Mouse (Mus musculus) cerebellum, adult 2 months (tissue): ENCODE data around the gene Fam19a2. TPM values are rescaled to one million over a fixed set of nuclear protein-coding genes. Genes with fewer than 3 reads are reported as not detected.
A peak's percentile ranks its signal among the peaks of the same experiment; 100 is the strongest.

Experiments used
- DNase-seq, 2 experiments: peaks; one replicate each; pipeline ENCODE4 v3.0.0; 2021
- H3K27ac ChIP-seq: fragments of 200-500 bp; 2 replicates; pipeline ENCODE4 v1.5.1; 2012; ENCODE audit warnings: low read length, control low read depth, inconsistent platforms; ENCODE audit not compliant: insufficient read depth
- H3K27me3 ChIP-seq: fragments of 200-500 bp; 2 replicates; pipeline ENCODE4 v1.6.1; 2012; ENCODE audit warnings: inconsistent platforms, mild to moderate bottlenecking, low read length, moderate library complexity; ENCODE audit not compliant: control insufficient read depth, insufficient read depth
- H3K4me1 ChIP-seq: fragments of 200-500 bp; 2 replicates; pipeline ENCODE4 v1.6.1; 2011; ENCODE audit warnings: low read length; ENCODE audit not compliant: control insufficient read depth, insufficient read depth
- H3K4me3 ChIP-seq: fragments of 200-500 bp; replicated peaks from 2 replicates; pipeline ENCODE3; 2011; ENCODE audit warnings: mild to moderate bottlenecking, low read depth, low read length, control low read depth; ENCODE audit not compliant: insufficient read depth
- CTCF ChIP-seq: fragments of 200-500 bp; IDR thresholded peaks from 2 replicates; pipeline ENCODE4 v1.5.1; 2011; ENCODE audit warnings: low read depth, mild to moderate bottlenecking, control low read depth, low read length, moderate library complexity, borderline replicate concordance; ENCODE audit not compliant: insufficient read depth
- POLR2A ChIP-seq: fragments of 200-500 bp; IDR thresholded peaks from 2 replicates; pipeline ENCODE4 v1.6.1; 2011; ENCODE audit warnings: low read length, control low read depth, borderline replicate concordance; ENCODE audit not compliant: insufficient read depth
- WGBS: fragments of 180-500 bp; shearing (Covaris S2); methylation state at CpG from one replicate; pipeline ENCODE4 v1.1.7; 2018; 5-methylcytosine and 5-hydroxymethylcytosine counted together
- polyA plus RNA-seq: library from polyadenylated mRNA; depleted of rRNA; stranded (reverse); fragments of >200 nt; gene quantifications from 2 replicates; pipeline ENCODE4 v1.2.3, GENCODE M21; 2012; rRNA removed

The Fam19a2 gene
- 6.6 and 8.5 TPM in 2 replicates for polyA plus RNA-seq

DNA sequence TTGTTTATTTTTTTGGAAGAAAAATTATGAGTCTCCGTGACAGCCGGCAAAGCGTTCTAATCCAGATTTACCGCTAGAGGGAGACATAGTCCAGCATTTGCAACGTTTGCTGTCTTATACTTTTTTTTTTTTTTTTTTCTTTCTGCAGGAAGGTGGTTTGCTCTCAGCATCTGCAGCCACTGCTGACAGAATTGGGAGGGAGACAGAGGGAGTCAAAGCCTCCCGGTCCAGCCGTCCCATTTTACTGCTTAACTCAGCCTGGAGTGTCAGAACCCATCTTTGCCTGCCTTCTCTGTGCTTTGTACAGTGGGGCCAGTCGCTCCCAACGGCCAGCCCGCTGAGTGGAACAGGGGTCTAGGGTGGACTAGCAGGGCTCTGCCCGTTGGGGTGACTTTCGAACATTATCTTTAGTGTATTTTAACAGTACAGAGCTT lies at the start of gene Fam19a2:
Gene Fam19a2, plus strand, starts transcription at position 121 of the 434 bp plus-strand sequence.
- DNase-seq: peak; percentile 46
- no peak within 1 kb of the TSS for H3K27ac ChIP-seq
- under 1% methylated on average over 12 of the region's 12 CpGs for WGBS
- H3K4me1 ChIP-seq: no peaks in the 10 kb centered on the region
- H3K4me3 ChIP-seq: peak within 1 kb of the TSS; percentile 43
- TF ChIP-seq CTCF (peak; percentile 56; the same call in 1 of the 2 replicates), POLR2A (no peak)
- H3K27me3 ChIP-seq: peaks cover 4% of the 10 kb centered on the region; the same call in 1 of the 2 replicates

DNA sequence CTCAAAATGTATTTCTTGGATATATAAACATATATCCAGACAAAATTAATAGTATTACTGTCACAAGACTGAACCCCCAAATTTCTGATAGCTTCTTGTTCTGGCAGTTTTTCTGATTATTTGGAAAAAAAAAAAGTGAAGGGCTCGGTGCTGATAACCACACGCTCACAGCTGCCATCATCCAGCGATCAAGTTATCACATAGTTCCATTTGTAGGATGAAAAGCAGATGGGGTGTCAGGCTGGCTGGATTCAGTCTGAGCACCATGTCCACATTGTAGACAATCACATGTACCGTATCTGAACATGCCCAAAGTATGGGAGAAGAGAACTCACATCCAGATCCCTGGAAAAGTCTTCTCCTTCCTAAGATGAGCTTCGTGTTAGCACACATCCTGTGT lies 41.0 kb upstream of the Fam19a2 start:
- 91% methylated on average over 5 of the region's 5 CpGs for WGBS
- Histone ChIP-seq H3K27ac (no peak overlapping the region), H3K4me3 (no peak overlapping the region), H3K27me3 (no peaks in the 10 kb centered on the region), H3K4me1 (no peaks in the 10 kb centered on the region)
- DNase-seq: no peak
- TF ChIP-seq POLR2A (no peak), CTCF (no peak)

DNA sequence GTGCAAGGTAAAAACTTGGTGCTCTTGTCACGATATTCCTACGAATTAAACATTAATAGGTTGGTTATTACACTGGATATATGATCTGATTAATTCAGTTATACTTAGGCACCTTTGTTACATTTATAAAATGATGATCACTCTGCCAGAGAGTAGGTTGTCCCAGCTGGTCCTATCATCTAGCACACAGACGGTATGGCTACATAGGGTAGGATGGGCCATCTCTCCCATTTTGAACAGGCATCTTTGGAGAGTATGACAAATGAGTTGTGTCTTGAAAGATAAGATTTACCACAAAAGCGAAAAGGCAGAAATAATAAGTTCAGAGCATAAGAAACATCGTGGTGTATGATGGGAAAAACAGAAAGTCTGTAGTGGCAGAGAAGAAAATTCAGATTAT lies 34.4 kb upstream of the Fam19a2 start:
- DNase-seq: no peak
- WGBS: 94% methylated on average over 5 of the region's 5 CpGs

DNA sequence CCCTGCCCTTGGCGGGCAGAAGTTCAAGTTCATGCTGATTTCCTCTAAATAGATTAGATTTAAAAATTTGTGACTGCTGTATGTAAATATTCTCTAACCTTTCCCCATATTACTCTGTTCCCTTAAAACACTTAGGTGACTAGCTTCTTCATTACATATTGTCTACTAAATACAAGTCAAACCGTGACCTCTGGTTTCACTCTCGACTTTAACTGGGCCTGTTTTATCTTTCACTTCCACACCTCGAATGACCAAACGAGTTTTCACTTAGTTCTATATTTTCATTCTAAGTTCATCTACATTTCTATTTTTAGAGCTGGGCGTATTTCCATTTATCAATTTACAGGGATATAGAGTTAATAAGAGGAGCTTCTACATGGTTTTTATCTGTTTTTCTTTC lies 15.7 kb upstream of the Fam19a2 start:
- WGBS: 89% methylated on average over 6 of the region's 6 CpGs
- no peak for TF ChIP-seq CTCF
- TF ChIP-seq POLR2A: no peak
- Histone ChIP-seq H3K4me1 (no peaks in the 10 kb centered on the region), H3K27ac (no peak overlapping the region), H3K4me3 (no peak overlapping the region), H3K27me3 (no peaks in the 10 kb centered on the region)
- DNase-seq: no peak

More for the DNA sequence above, 34.4 kb upstream of the Fam19a2 start:
- Histone ChIP-seq H3K27me3 (no peaks in the 10 kb centered on the region), H3K4me3 (no peak overlapping the region), H3K4me1 (no peaks in the 10 kb centered on the region), H3K27ac (no peak overlapping the region)
- no peak for TF ChIP-seq CTCF
- no peak for TF ChIP-seq POLR2A

DNA sequence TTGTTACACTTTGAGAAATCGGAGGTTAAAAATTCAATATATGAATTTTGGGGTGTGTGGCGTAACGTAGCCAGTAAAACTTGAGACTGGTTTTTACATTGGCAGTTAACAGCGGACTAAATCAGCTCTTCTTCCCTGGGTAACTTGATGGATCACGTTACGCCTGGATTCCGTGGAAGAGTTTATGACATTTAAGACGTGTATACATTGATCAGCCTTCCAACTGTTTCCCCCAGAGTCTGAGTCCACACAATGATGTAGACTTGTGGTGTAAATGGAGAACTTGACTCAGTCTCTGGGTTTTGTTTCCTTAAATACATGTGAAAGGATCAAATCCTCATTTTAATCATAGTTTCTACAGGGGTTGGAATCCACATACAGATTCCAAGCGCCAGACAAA lies 11.9 kb upstream of the Fam19a2 start:
- 84% methylated on average over 9 of the region's 9 CpGs for WGBS
- H3K4me1 ChIP-seq: no peaks in the 10 kb centered on the region
- no peak overlapping the region for H3K27ac ChIP-seq
- H3K27me3 ChIP-seq: no peaks in the 10 kb centered on the region
- H3K4me3 ChIP-seq: no peak overlapping the region
- no peak for DNase-seq
- TF ChIP-seq CTCF (no peak), POLR2A (no peak)

DNA sequence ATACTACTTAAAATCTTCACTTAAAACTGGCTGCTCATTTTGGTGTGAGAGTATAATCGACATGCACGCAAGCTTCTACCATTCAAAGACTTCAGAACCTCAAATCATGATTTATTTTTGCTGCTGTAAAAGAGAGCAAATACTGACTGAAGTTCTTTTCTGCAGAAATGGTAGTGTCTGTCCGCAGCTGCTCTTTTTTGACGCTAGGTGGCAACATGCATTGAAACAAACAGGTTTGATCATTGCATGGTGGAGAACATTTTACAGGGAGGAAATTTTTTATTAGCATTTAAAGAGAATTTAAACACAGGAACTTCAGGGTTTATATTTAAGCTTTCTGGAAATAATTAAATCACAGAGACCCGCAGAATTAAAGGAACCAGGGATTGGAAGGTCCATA lies 9.5 kb upstream of the Fam19a2 start:
- 43% methylated on average over 5 of the region's 5 CpGs for WGBS
- no peaks in the 10 kb centered on the region for H3K4me1 ChIP-seq
- no peak overlapping the region for H3K4me3 ChIP-seq
- DNase-seq: no peak
- no peaks in the 10 kb centered on the region for H3K27me3 ChIP-seq
- H3K27ac ChIP-seq: no peak overlapping the region
- TF ChIP-seq POLR2A: no peak
- no peak; the same call in 1 of the 2 replicates for TF ChIP-seq CTCF

DNA sequence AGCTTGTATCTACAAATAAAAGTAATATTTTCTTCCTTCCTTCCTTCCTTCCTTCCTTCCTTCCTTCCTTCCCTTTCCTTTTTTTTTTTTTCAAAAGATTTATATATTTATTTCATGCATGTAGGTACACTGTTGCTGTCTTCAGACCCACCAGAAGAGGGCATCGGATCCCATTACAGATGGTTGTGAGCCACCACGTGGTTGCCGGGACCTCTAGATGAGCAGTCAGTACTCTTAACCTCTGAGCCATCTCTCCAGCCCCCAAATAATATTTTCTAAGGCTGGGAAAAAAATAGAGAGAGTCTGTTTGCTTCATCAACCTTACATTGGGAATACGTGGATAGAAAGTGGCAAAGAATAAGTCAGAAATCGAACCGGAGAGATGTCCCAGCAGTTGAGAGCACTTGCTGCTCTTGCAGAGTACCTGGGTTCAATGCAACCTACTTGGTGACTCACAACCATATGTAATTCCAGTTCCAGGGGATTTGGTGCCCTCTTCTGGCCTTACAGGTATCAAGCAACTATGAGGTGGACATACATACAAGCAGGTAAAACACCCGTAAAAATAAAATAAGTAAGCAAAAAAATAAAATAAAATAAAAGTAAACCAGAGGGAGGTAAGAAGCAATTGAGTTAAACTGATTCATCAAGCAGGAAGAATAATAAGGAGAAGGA lies 8.0 kb upstream of the Fam19a2 start:
- H3K4me3 ChIP-seq: no peak overlapping the region
- no peaks in the 10 kb centered on the region for H3K27me3 ChIP-seq
- H3K4me1 ChIP-seq: no peaks in the 10 kb centered on the region
- H3K27ac ChIP-seq: no peak overlapping the region
- 80% methylated on average over 7 of the region's 7 CpGs for WGBS
- TF ChIP-seq CTCF (no peak), POLR2A (no peak)
- no peak for DNase-seq

DNA sequence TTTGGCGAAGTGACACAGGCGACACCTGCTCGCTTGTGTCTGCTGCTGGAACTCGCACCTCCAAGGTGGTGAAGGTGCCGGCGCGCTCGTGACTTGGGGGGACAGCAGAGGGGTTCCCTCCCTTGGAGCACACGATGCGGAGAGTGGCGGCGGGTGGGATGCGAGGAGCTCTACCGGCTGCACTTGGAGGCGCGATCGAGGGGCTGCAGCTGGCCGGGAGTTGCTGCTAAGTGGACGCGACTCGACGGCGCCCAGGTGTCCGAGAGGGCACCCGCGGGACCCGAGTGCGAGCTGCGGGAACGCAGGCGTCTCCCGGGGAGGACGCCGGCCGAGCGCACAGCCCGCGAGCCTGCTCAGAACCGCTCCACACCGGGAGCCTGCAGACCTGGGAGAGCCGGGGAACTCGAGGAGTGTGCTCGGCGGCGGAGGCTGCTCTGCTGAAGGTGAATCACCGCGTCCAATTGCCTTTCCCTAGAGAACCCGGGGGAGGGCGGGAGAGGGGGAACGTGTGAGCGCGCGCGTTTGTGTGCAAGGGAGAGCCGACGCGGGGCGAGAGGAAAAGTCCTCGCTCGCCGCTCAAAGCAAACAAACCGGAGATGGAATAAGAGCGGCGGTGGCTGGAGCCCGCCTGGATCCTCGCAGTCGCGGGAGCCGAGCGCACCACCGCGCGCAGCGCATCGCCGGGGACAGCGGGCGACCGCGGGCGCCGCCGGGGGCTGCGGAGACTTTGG lies 830 bp downstream of the Fam19a2 start:
- Histone ChIP-seq H3K4me3 (peak overlapping the region; percentile 32), H3K4me1 (no peaks in the 10 kb centered on the region), H3K27me3 (peaks cover 4% of the 10 kb centered on the region; the same call in 1 of the 2 replicates), H3K27ac (no peak overlapping the region)
- under 1% methylated on average over 84 of the region's 84 CpGs for WGBS
- peak; percentile 22 to 23 for DNase-seq
- TF ChIP-seq CTCF: no peak
- no peak for TF ChIP-seq POLR2A
